Mouse (Mus musculus) 3T3-L1 (cell line): ENCODE measurements around the gene Pim1.
A peak's percentile ranks its signal among the peaks of the same experiment; 100 is the strongest.

Source experiments
- DNase-seq: peaks from one replicate; pipeline ENCODE4 v3.0.0-alpha.2; 2015; ENCODE audit warnings: low read depth, low spot score

Gene Pim1

GRCm38 (mm10) chr17:29490713-29491581 is at the start of gene Pim1:
Pim1 (plus strand) TSS chr17:29490753.
- DNase-seq, result peak; percentile 63

GRCm38 (mm10) chr17:29441562-29441961 is 49.0 kb upstream of the Pim1 start:
- no peak for DNase-seq

GRCm38 (mm10) chr17:29442131-29442557 is 48.4 kb upstream of the Pim1 start:
- DNase-seq, result no peak

GRCm38 (mm10) chr17:29443724-29444123 is 46.8 kb upstream of the Pim1 start:
- no peak for DNase-seq

GRCm38 (mm10) chr17:29445072-29445471 is 45.5 kb upstream of the Pim1 start:
- no peak for DNase-seq

- DNase-seq, result peak; percentile 79
Measured at GRCm38 (mm10) chr17:29447323-29447722, 43.2 kb upstream of the Pim1 start.

- no peak for DNase-seq
Measured at GRCm38 (mm10) chr17:29448055-29448454, 42.5 kb upstream of the Pim1 start.

GRCm38 (mm10) chr17:29448561-29448960 is 42.0 kb upstream of the Pim1 start:
- DNase-seq, result no peak

- no peak for DNase-seq
Measured at GRCm38 (mm10) chr17:29450899-29451840, 39.4 kb upstream of the Pim1 start.

GRCm38 (mm10) chr17:29451841-29452210 is 38.7 kb upstream of the Pim1 start:
- no peak for DNase-seq

- DNase-seq, result peak; percentile 33
Measured at GRCm38 (mm10) chr17:29454119-29454518, 36.4 kb upstream of the Pim1 start.

GRCm38 (mm10) chr17:29455411-29456120 is 35.0 kb upstream of the Pim1 start:
- no peak for DNase-seq

GRCm38 (mm10) chr17:29456476-29456875 is 34.1 kb upstream of the Pim1 start:
- peak; percentile 83 for DNase-seq

- DNase-seq, result peak; percentile 20
Measured at GRCm38 (mm10) chr17:29456926-29457325, 33.6 kb upstream of the Pim1 start.

- peak; percentile 33 for DNase-seq
Measured at GRCm38 (mm10) chr17:29457795-29458560, 32.6 kb upstream of the Pim1 start.

GRCm38 (mm10) chr17:29459321-29460118 is 31.0 kb upstream of the Pim1 start:
- DNase-seq, result peak; percentile 90

GRCm38 (mm10) chr17:29460119-29460505 is 30.4 kb upstream of the Pim1 start:
- peak; percentile 31 for DNase-seq

- DNase-seq, result no peak
Measured at GRCm38 (mm10) chr17:29463627-29464026, 26.9 kb upstream of the Pim1 start.

- no peak for DNase-seq
Measured at GRCm38 (mm10) chr17:29464068-29464467, 26.5 kb upstream of the Pim1 start.

- no peak for DNase-seq
Measured at GRCm38 (mm10) chr17:29464519-29465140, 25.9 kb upstream of the Pim1 start.
